Mouse (Mus musculus): ENCODE data around the gene Foxred2. TPM values are rescaled to one million over a fixed set of nuclear protein-coding genes. Genes with fewer than 3 reads are reported as not detected.

The Foxred2 gene
- total RNA-seq, 4 experiments from 2014 or later = 4.2 to 9.3 (median 6.3) TPM

GRCm38 (mm10) chr15:77945711-77946110 lies 10.8 kb downstream of the Foxred2 start:
- DNase-seq = no peak

GRCm38 (mm10) chr15:77941563-77941962 lies 15.0 kb downstream of the Foxred2 start:
- no peak for DNase-seq

DNA sequence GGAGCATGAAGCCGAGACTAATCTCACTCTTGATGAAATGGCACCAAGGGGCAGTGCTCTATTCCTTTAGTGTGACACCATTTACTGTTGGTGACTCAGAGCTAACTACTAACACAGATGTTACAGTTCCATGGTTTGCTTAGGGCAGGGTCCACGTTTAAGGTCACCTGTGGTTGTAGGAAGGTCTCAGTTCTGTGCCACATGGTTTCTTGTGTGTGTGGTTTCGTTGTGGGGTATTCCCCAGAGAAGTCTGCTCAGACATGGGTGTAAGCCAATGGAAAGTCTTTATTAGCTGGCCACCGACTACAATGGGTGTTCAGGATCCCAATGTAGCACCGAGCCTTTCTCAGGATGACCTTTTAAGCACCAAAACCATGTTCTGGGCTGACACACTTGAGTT lies 18.0 kb downstream of the Foxred2 start:
- DNase-seq = no peak

GRCm38 (mm10) chr15:77935673-77936375 lies 20.7 kb downstream of the Foxred2 start:
- DNase-seq = no peak

DNA sequence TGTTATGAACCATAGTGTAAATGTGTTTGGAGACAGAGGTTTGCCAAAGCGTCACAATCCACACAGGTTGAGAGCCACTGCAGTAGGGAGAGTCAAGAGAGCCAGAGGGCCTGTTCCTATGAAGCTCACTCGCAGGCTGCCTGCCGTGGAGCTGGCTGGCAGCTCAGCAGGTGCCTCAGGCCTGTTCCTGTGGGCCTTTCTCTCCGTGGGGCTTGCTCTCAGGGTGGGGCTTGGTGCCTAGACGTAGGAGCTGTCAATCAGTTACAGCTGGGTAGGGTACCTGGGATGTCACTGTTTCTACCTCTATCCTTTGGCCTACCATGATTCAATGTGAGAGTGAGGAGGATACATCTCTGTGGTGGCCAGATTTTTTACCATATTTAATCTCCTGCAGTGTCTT lies 21.6 kb downstream of the Foxred2 start:
- no peak for DNase-seq

DNA sequence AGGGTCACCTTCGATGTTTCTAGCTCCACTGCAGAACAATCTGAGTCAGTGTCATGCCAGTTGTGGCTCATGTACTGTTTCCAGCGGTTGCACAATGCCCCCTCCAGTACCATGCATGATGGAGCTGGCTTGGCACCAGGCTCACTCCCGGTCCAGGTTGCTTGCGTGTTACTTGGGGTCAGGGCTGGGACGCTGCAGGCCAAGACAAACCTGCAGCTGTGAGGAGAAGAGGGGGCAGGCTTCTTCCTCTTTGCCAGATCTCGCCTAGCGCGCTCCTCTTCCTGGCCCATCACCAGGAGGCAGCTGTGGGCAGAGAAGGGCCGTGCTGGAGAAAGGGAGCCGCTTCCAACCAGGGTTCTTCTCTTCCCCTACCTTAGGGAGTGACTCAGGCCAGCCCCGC lies 22.2 kb downstream of the Foxred2 start:
- no peak for DNase-seq

GRCm38 (mm10) chr15:77933770-77934169 lies 22.8 kb downstream of the Foxred2 start:
- DNase-seq = peak; percentile 96

DNA sequence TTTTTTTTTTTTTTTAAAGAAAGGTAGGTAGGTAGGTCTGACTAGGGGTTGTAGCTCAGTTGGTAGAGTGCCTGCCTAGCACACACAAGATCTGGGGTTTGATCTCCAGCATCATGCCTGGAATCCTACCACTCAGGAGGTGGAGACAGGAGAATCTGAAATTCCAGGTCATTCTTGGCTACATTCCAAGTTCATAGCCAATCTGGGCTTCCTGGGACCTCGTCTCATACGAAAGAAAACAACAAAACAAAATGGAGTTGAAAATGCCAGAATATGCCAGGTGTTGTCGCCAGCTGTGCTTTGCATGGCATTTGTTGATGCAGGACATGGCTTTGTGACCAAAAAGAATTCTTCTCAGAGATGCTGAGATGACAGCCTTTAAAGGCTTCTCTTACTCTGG lies 23.3 kb downstream of the Foxred2 start:
- DNase-seq = no peak

GRCm38 (mm10) chr15:77931689-77932016 lies 24.9 kb downstream of the Foxred2 start:
- no peak for DNase-seq

GRCm38 (mm10) chr15:77930986-77931688 lies 25.4 kb downstream of the Foxred2 start:
- no peak for DNase-seq

GRCm38 (mm10) chr15:77929804-77930203 lies 26.7 kb downstream of the Foxred2 start:
- no peak for DNase-seq

- DNase-seq = peak; percentile 99
Observed at GRCm38 (mm10) chr15:77928673-77929331, 27.7 kb downstream of the Foxred2 start, which contains the start of gene Txn2. TSS of gene Txn2 (minus strand) at chr15:77929006.

GRCm38 (mm10) chr15:77928091-77928490 lies 28.4 kb downstream of the Foxred2 start:
- DNase-seq = no peak

- DNase-seq = no peak
Observed at GRCm38 (mm10) chr15:77926921-77927320, 29.6 kb downstream of the Foxred2 start.

GRCm38 (mm10) chr15:77925195-77925594 lies 31.3 kb downstream of the Foxred2 start:
- no peak for DNase-seq

DNA sequence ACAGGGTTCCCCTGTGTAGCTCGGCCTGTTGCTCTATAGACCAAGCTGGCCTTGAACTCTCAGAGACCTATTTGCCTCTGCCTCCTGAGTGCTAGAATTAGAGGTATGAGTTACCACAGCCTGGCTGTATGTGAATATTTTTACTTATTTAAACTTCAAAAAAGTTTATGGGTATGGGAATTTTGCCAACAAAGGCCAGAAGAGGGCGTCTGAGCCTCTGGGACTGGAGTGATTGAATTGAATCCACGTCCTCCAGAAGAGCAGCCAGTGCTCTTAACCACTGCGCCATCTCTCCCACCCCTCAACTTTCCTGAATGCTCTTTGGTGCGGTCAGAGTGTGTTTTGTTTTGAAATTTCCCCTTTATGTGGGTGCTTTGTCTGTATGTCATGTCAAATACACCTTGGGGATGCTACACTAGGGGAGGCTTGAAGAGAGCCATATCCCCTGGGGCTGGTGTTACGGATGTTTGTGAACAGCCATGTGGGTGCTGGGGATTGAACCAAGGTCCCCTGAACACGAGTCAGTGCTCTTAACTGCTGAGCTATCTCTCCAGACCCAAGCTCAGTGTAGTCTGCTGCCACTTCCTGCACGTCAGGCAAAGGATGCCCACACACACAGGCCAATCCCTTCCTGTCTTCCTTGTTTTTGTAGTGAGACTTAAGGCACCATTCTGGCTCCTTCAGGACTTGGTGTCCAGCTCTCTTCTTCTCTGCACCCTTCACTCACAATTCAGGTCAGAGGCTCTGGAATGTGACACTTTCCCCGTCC lies 33.1 kb downstream of the Foxred2 start:
- DNase-seq = no peak

DNA sequence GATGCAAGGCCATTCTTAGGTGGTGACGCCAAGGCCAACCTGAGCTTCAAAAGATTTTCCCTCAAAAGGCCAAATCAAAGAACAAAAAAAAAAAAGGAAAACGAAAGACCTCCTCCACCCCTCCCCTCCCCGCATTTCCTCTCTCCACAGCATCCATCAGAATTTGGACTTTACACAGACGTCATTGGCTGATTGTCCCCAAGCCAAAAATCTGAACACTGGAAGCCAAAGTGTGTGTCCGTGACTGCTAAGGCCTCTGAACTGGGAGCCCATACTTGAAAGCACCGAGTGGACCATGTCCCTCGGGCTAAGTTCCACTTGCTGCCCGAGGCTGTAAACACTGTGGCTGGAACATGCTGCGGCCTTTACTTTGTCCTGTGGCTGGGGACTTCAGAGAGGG lies 33.8 kb downstream of the Foxred2 start:
- no peak for DNase-seq

DNA sequence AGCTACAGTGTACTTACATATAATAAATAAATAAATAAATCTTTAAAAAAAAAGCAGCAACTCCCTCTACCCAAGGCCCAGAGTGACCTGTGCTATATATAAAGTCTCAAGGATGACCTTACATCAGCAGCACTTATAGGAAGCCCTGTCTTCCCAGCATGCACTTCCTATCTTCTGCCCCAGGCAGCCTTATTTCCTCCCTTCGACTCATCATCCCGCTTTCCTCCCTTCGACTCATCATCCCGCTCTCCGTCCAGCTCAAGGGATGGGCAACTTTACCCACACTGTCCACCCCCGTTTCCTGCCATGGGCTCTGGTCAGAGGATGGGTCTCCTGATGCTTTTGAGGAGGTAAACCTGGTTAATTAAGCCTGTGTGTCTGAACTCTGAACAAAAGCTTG lies 34.9 kb downstream of the Foxred2 start:
- DNase-seq = no peak

DNA sequence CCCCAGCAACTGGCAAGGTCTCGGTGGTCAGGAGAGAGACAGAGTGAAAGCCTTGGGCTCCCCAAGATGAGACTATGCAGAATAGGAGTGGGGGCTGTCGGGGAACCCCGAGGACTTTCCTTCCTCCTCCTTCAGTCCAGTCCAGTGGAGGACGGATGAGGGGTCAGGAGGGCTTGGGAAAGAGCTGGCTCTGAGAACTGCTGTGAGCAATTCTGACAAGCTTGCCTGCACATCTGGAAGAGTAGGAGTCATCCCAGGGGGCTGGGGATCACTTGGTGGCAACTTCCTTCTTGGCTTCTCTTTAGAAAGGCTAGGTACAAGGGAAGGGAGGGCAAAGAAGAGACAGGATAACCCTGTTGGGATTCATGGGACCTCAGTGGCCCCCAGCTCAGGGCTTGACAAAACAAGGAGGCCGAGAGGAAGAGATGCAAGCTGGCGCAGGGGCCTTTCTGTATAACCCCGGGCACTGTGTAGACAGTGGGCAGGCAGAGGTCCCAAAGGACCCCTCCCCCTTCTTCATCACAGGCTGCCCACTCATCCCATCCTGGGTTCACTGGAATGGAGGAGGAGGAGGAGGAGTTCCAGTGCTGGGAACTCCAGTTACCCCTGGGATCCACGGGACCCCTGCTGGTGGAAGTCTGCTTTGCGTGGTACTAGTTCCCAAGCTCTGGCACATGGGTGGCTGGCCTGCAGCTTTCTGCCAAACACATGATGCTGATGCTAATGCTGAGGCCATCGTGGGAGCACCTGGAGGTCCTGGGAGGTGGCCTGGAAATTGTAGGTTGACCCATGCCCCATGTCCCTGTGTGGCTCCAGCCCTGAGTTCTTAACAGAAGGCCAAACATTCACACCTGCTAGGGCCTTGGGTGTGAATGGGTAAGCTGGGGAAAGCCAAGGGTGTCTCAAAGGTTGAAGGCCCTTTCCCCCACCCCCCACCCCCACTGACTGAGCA lies 35.7 kb downstream of the Foxred2 start:
- no peak for DNase-seq

- no peak for DNase-seq
Observed at GRCm38 (mm10) chr15:77919441-77919840, 37.1 kb downstream of the Foxred2 start.

DNA sequence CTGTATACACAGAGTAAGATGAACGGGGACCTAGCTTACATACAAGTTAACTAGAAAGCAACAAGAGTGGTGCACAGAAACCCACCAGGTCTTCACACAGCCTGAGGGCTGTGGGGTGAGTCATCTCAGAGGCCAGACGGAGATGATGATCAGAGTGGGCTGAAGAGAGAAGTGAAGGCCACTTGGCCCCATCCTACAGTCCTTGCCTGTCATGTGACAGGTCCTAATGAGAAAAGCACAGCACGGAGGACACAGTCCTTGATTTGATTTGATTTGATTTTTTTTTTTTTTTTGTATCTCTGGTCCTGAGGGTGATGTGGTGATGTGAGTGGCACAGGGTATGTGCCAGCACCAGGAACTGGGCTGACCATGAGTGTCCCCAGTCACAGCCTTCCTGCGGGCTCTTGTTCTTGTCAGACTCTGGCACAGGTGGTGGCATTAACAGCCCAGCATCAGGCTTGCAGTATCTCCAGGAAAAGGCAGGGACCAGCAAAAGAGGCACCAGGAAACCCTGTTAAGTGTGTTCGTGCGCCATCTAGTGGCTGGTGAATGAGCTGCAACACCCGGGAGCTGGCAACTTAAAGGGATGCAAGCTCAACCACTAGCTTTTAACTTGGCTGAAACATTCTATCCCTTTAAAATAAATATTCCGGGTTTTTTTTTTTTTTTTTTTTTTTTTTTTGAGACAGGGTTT lies 39.5 kb downstream of the Foxred2 start:
- DNase-seq = peak; percentile 89
